Comparison of ENCODE assay signal across 15 mouse cellular contexts in genomic region chr13:46818374-46818773, GRCm38 (mm10).
A peak's percentile ranks its signal among the peaks of the same experiment; 100 is the strongest.
DNase-seq lines count a peak whose midpoint lies in the region; ATAC-seq and TF ChIP-seq lines count a peak whose summit lies in the region.
"Had no signal": no experiment of that assay in that cellular context is flagged by ENCODE, and none has a peak within 500 bp of the region (broad histone marks: within the 10 kb centered on the region; RNA-seq: fewer than 3 reads in every experiment).

No protein-coding gene starts in this region.

- no peaks in the 10 kb centered on the region for H3K27me3 ChIP-seq in kidney, adult 2 months (replicated peaks; ENCODE audit: control insufficient read depth, insufficient read depth, low read length)
- no peaks in the 10 kb centered on the region for H3K27me3 ChIP-seq in kidney, embryonic 14.5 days (ENCODE audit: control insufficient read depth, insufficient read depth, low read length)
- H3K27me3 ChIP-seq: embryonic facial prominence, embryonic 13.5 days; heart, embryonic 13.5 days; lung, embryonic 15.5 days; stomach, embryonic 15.5 days had no signal

- no peak for TF ChIP-seq POLR2A in kidney, adult 2 months (IDR thresholded peaks at IDR 0.05; ENCODE audit: low read depth, low read length)

- no peaks in the 10 kb centered on the region for H3K4me1 ChIP-seq in kidney, adult 2 months (ENCODE audit: control insufficient read depth, insufficient read depth, low read length)
- H3K4me1 ChIP-seq in kidney, embryonic 14.5 days (ENCODE audit: control insufficient read depth, insufficient read depth, low read length) = 0 out of 2 replicates have a peak, but pooled peaks cover 3% of the 10 kb centered on the region
- H3K4me1 ChIP-seq: lung, embryonic 15.5 days had no signal

- H3K27ac ChIP-seq in kidney, adult 2 months (ENCODE audit: insufficient read depth, low read depth, low read length) = no peak overlapping the region
- H3K27ac ChIP-seq in kidney, embryonic 14.5 days (ENCODE audit: low read depth, low read length) = no peak overlapping the region
- H3K27ac ChIP-seq: embryonic facial prominence, embryonic 13.5 days; heart, embryonic 13.5 days; lung, embryonic 15.5 days; stomach, embryonic 15.5 days had no signal

- no peaks in the 10 kb centered on the region for H3K9me3 ChIP-seq in kidney, embryonic 14.5 days (ENCODE audit: control insufficient read depth, low read length)
- H3K9me3 ChIP-seq: embryonic facial prominence, embryonic 13.5 days; heart, embryonic 13.5 days; lung, embryonic 15.5 days; stomach, embryonic 15.5 days had no signal

- DNase-seq in kidney, adult 2 months = peak; percentile 90
- DNase-seq in gastrocnemius, postnatal 14 days = peak; percentile 60
- peak; percentile 53 for DNase-seq in heart, postnatal 4 days
- peak; percentile 32 for DNase-seq in lung, postnatal 14 days
- DNase-seq in layer of hippocampus, adult 9-10 months (ENCODE audit: low spot score) = no peak
- no peak for DNase-seq in cerebellum, postnatal 36 days
- DNase-seq: cerebellum, adult 9-11 months; right cerebral cortex, postnatal 14 days; thymus, postnatal 4 days had no signal

- TF ChIP-seq CTCF in kidney, adult 2 months (conservative IDR thresholded peaks at IDR 0.05; ENCODE audit: insufficient read depth, insufficient read length, low read depth, low read length) = no peak

- no peak overlapping the region for H3K9ac ChIP-seq in kidney, embryonic 14.5 days (ENCODE audit: low read depth, low read length)
- H3K9ac ChIP-seq: embryonic facial prominence, embryonic 13.5 days; heart, embryonic 13.5 days; lung, embryonic 15.5 days; stomach, embryonic 15.5 days had no signal

- WGBS in kidney, adult 2 months = 51% methylated on average over 9 of the region's 9 CpGs
- 65% methylated on average over 9 of the region's 9 CpGs for WGBS in kidney, embryonic 14.5 days

- no peaks in the 10 kb centered on the region for H3K36me3 ChIP-seq in kidney, adult 2 months (ENCODE audit: control insufficient read depth, insufficient read depth, low read length)
- peaks cover 14% of the 10 kb centered on the region; the same call in 1 of the 2 replicates for H3K36me3 ChIP-seq in kidney, embryonic 14.5 days (ENCODE audit: control insufficient read depth, insufficient read depth, low read length)

- no peak for ATAC-seq in kidney, embryonic 14.5 days (ENCODE audit: low FRiP score, low TSS enrichment)
- ATAC-seq: forebrain, embryonic 16.5 days had no signal

- H3K4me3 ChIP-seq in kidney, adult 2 months (ENCODE audit: insufficient read depth, low read depth, low read length) = no peak overlapping the region
- no peak overlapping the region for H3K4me3 ChIP-seq in kidney, embryonic 14.5 days (ENCODE audit: low read length)
- H3K4me3 ChIP-seq: embryonic facial prominence, embryonic 13.5 days; heart, embryonic 13.5 days; lung, embryonic 15.5 days; stomach, embryonic 15.5 days had no signal

- intact Hi-C loops in gastrocnemius, postnatal 14 days (cut with DNase I; ENCODE audit: low total_unique reads) = no loop called here

- no peak overlapping the region for H3K4me2 ChIP-seq in kidney, embryonic 14.5 days (replicated peaks; ENCODE audit: low read depth, low read length)
- H3K4me2 ChIP-seq: embryonic facial prominence, embryonic 13.5 days; heart, embryonic 13.5 days; lung, embryonic 15.5 days; stomach, embryonic 15.5 days had no signal

Comparison
In these comparisons a context has a peak if more than half of its experiments do, and no peak if none do; other contexts are left out.
1. DNase-seq: peak in kidney, adult 2 months (single experiment), gastrocnemius, postnatal 14 days (single experiment), heart, postnatal 4 days (single experiment) and lung, postnatal 14 days (single experiment); none in layer of hippocampus, adult 9-10 months (single experiment) and cerebellum, postnatal 36 days (0 of 2).